Mouse (Mus musculus) embryonic facial prominence, embryonic 13.5 days (tissue): ENCODE results near the gene Celf3. TPM values are rescaled to one million over a fixed set of nuclear protein-coding genes. Genes with fewer than 3 reads are reported as not detected.

Experiments
- ATAC-seq: fragments of 200-750 bp; cut with Nextera tagmentation; 2 replicates; pipeline ENCODE4 v1.8.0; 2017; ENCODE audit warnings: low read depth; ENCODE audit not compliant: insufficient number of reproducible peaks, insufficient read depth, low FRiP score, low TSS enrichment
- H3K27ac ChIP-seq: fragments of 300-500 bp; sonication (generic); 2 replicates; pipeline ENCODE4 v1.5.1; 2015; ENCODE audit warnings: moderate library complexity, mild to moderate bottlenecking, inconsistent platforms
- H3K27me3 ChIP-seq: fragments of 300-500 bp; sonication (generic); 2 replicates; pipeline ENCODE4 v1.6.1; 2015; ENCODE audit warnings: mild to moderate bottlenecking, inconsistent platforms
- H3K36me3 ChIP-seq: fragments of 300-500 bp; sonication (generic); 2 replicates; pipeline ENCODE4 v1.6.1; 2015; ENCODE audit warnings: mild to moderate bottlenecking, inconsistent platforms
- H3K4me1 ChIP-seq: fragments of 300-500 bp; sonication (generic); 2 replicates; pipeline ENCODE4 v1.6.1; 2015; ENCODE audit warnings: inconsistent platforms
- H3K4me2 ChIP-seq: fragments of 300-500 bp; sonication (generic); 2 replicates; pipeline ENCODE4 v1.6.1; 2015; ENCODE audit warnings: moderate library complexity, mild to moderate bottlenecking, inconsistent platforms
- H3K4me3 ChIP-seq: fragments of 300-500 bp; sonication (generic); 2 replicates; pipeline ENCODE4 v1.5.1; 2015; ENCODE audit warnings: mild to moderate bottlenecking, inconsistent platforms
- H3K9ac ChIP-seq: fragments of 300-500 bp; sonication (generic); 2 replicates; pipeline ENCODE4 v1.6.1; 2015; ENCODE audit warnings: mild to moderate bottlenecking, inconsistent platforms
- H3K9me3 ChIP-seq: fragments of 300-500 bp; sonication (generic); 2 replicates; pipeline ENCODE4 v1.6.1; 2016; ENCODE audit warnings: inconsistent platforms
- WGBS: fragments of 180-500 bp; shearing (Covaris S2); methylation state at CpG from one replicate; pipeline ENCODE4 v1.1.7; 2015; ENCODE audit warnings: mixed read lengths; 5-methylcytosine and 5-hydroxymethylcytosine counted together
- polyA plus RNA-seq: library from polyadenylated mRNA; unstranded; fragments of >200 nt; fragmentation: Nextera tagmentation; extraction: Ambion mirVana; gene quantifications from 2 replicates; pipeline ENCODE4 v1.2.1, GENCODE M21; 2015

Celf3 gene
- polyA plus RNA-seq, 1 experiment from 2014 or later, result 6.9 TPM

DNA sequence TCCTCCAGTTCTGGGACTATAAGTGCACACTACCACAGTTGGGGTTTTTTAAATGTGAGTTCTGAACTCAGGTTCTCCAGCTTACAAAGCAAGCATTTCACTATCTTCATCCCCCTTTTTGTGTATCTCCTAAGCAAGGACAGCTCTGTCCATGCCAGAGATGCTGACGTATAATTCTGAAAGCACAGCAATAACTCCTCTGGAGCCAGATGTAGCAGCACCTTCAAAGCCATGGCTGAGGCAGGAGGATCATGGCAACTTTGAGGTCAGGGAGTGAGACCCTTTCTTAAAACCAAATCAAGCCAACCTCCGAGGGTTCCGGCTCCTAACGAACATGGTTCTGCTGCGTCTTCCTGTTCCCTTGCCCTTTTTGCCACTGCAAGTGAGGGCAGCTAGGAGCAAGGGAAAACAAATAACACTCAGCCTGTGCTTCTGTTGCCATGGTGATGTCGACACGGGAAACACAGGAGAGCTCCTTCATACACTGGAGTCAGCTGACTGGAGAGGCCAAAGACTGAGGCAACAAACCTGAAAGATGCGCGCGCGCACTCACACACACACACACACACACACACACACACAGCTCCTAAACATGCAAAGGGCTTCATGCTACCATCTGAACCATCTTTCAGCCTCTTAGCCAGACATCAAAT lies 14.0 kb upstream of the Celf3 start:
- Histone ChIP-seq H3K4me2 (no peak overlapping the region), H3K9me3 (no peaks in the 10 kb centered on the region), H3K4me3 (no peak overlapping the region), H3K9ac (no peak overlapping the region), H3K27me3 (no peaks in the 10 kb centered on the region; the same call in 1 of the 2 replicates), H3K27ac (no peak overlapping the region), H3K36me3 (no peaks in the 10 kb centered on the region), H3K4me1 (peaks cover 7% of the 10 kb centered on the region; the same call in 1 of the 2 replicates)
- no peak for ATAC-seq
- 60% methylated on average over 11 of the region's 11 CpGs for WGBS

DNA sequence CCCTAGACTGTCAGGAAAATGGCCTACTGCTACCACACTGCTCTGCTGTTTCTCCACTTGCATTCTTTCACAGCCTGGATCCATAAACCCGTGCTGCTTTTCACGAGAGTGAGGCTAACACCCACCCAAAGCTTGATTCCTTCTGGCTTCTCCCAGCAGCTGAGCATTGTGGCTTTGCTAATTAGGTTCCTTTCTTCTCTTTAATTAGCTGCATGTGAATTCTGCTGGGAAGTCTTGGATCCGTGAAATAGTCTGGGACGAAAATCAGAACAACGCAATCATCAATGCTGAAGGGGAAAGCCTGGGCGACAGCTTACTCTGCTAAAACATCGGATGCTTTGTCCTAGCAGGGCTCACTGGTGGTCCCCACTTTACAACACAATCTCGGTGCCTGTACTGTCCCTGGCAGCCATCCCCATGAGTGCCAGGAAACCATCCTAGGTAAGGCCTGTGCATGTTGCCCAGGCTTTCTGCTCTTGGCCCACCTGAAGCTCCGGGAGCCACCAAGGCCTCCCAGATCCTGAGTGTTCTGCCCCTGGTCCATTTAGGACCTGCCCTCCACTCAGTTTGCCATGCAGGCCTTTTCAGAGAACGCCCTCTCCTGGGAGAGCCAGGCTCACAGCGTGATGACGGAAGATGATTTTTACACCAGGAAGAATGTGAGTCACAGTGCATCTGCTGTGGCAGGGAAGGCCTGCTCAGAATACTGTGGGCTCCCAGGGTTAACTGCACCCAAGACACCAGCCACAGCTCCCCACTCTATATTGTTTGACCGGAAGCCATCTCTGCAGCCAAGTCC lies 12.3 kb upstream of the Celf3 start:
- WGBS, result 51% methylated on average over 13 of the region's 13 CpGs

DNA sequence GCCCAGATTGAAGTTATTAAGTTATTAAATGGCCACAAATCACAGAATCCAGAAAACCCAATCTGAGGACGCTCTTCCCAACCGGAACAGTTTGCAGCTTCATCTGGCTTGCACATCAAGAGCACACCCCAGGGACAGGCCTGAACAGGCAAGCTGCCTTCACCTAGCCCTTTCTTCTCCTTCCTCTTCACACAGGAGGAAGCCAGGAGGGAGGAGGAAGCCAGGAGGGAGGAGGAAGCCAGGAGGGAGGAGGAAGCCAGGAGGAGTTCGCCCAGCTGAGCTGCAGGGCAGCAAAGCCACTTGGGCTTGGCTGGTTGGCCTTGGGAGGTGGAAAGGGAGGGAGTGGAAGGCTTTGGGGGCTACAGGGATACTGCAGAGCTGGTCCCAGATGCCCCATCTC lies 9.2 kb upstream of the Celf3 start:
- Histone ChIP-seq H3K9me3 (no peaks in the 10 kb centered on the region), H3K4me1 (peaks cover 16% of the 10 kb centered on the region), H3K27me3 (no peaks in the 10 kb centered on the region; the same call in 1 of the 2 replicates), H3K4me3 (no peak overlapping the region), H3K36me3 (no peaks in the 10 kb centered on the region), H3K4me2 (no peak overlapping the region), H3K27ac (no peak overlapping the region), H3K9ac (no peak overlapping the region)
- ATAC-seq, result no peak
- WGBS, result 18% methylated on average over 3 of the region's 3 CpGs

More for the DNA sequence above, 12.3 kb upstream of the Celf3 start:
- H3K4me2 ChIP-seq, result no peak overlapping the region
- ATAC-seq, result no peak
- H3K36me3 ChIP-seq, result no peaks in the 10 kb centered on the region
- H3K4me1 ChIP-seq, result peaks cover 8% of the 10 kb centered on the region; the same call in 1 of the 2 replicates
- no peaks in the 10 kb centered on the region for H3K9me3 ChIP-seq
- no peaks in the 10 kb centered on the region; the same call in 1 of the 2 replicates for H3K27me3 ChIP-seq
- no peak overlapping the region for H3K9ac ChIP-seq
- H3K4me3 ChIP-seq, result no peak overlapping the region
- H3K27ac ChIP-seq, result peak overlapping the region; percentile 39; the same call in 1 of the 2 replicates

DNA sequence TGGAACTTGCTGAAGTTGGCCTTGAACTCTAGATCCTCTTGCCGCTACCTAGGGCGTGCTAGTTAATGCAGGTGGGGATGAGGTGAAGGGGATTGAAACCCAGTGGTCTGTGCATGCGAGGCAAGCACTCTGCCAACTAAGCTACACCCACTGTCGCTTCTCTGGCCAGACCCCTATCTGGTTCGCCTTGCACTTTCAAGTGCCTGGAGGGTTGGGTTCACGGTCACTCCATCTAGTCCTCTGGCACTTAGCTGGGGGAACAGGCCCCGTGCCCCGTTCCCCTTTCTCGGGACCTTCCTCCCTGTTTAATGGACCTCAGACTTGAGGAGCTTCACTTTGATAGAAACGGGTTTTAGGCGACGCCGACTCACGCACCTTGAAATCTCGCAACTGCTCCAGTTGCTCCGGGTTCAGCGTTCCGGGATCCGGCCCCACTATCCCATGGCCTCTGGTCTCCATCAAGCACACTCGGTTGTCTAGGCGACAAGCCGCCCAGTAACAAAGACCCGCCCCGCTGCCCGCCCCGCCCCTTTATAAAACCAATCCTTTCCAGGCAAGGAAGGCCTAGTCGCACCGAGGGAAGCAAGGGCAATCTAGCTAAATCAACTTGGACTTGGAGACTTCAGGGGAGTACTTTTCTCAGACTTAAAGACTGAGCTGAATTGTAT lies 5.5 kb upstream of the Celf3 start:
- no peak overlapping the region for H3K9ac ChIP-seq
- peaks cover 12% of the 10 kb centered on the region for H3K4me1 ChIP-seq
- peak overlapping the region; percentile 20 for H3K4me3 ChIP-seq
- no peak overlapping the region for H3K27ac ChIP-seq
- peak; percentile 24; the same call in 1 of the 2 replicates for ATAC-seq
- H3K36me3 ChIP-seq, result no peaks in the 10 kb centered on the region
- WGBS, result 10% methylated on average over 28 of the region's 28 CpGs
- no peaks in the 10 kb centered on the region for H3K9me3 ChIP-seq
- peak overlapping the region; percentile 54 for H3K4me2 ChIP-seq
- no peaks in the 10 kb centered on the region; the same call in 1 of the 2 replicates for H3K27me3 ChIP-seq

DNA sequence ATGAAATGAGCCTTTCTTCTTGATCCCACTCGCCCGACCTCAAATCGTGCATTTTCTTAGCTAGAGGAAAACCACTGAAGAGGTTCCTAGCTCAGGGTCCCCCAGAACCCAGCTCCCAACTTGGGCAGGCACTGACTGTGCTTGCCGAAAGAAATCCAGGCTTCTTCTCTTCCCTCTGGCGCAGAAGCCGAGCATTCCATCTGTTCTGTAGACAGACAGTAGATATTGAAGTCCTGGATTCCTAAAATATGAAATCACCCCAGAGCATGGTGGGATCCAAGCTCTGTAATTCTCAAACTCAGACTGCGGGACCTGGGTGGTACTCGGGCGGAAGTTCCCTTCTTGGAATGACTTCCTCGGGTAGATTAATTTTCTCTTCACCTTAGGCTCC lies 5.0 kb upstream of the Celf3 start:
- no peak overlapping the region for H3K27ac ChIP-seq

DNA sequence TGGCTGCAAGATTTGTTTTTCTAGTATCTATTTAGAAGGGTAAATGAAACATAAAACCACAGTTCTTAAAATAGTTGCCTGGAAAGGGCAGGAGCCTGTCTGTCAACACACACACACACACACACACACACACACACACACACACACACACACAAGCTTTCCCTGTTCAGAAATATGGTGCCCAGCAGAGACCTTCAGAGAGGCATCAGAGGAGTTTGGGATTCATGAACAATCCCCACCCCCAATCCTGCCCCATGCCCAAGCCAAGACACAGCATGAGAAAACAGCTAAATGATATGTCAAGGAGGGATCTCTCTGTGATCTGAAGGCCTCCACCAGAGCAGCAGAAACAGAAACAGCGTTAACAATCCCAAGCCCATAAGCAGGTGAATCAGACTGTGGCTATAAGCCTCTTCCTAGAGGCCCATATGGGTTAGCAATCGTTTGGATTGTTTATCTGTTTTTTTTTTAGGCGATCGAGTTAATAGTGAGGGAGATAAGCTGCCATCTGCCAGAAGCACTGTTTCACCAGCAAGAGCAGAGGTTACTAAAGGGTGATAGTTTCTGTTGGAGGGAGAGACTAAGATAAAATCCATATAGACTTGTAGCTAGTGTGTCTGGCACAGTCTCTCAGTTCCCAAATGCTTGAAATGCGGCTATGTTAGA lies 4.4 kb upstream of the Celf3 start:
- Histone ChIP-seq H3K27ac (no peak overlapping the region), H3K4me3 (no peak overlapping the region), H3K4me1 (peaks cover 12% of the 10 kb centered on the region), H3K9ac (no peak overlapping the region), H3K27me3 (peaks cover 4% of the 10 kb centered on the region), H3K4me2 (no peak overlapping the region), H3K36me3 (no peaks in the 10 kb centered on the region), H3K9me3 (no peaks in the 10 kb centered on the region)
- 82% methylated on average over 5 of the region's 5 CpGs for WGBS
- ATAC-seq, result no peak

More for the DNA sequence above, 5.0 kb upstream of the Celf3 start:
- peaks cover 12% of the 10 kb centered on the region for H3K4me1 ChIP-seq
- no peak overlapping the region; the same call in 1 of the 2 replicates for H3K4me3 ChIP-seq
- ATAC-seq, result no peak
- H3K27me3 ChIP-seq, result no peaks in the 10 kb centered on the region; the same call in 1 of the 2 replicates
- 49% methylated on average over 10 of the region's 10 CpGs for WGBS
- H3K9ac ChIP-seq, result no peak overlapping the region
- H3K36me3 ChIP-seq, result no peaks in the 10 kb centered on the region
- no peaks in the 10 kb centered on the region for H3K9me3 ChIP-seq
- H3K4me2 ChIP-seq, result peak overlapping the region; percentile 54; the same call in 1 of the 2 replicates

DNA sequence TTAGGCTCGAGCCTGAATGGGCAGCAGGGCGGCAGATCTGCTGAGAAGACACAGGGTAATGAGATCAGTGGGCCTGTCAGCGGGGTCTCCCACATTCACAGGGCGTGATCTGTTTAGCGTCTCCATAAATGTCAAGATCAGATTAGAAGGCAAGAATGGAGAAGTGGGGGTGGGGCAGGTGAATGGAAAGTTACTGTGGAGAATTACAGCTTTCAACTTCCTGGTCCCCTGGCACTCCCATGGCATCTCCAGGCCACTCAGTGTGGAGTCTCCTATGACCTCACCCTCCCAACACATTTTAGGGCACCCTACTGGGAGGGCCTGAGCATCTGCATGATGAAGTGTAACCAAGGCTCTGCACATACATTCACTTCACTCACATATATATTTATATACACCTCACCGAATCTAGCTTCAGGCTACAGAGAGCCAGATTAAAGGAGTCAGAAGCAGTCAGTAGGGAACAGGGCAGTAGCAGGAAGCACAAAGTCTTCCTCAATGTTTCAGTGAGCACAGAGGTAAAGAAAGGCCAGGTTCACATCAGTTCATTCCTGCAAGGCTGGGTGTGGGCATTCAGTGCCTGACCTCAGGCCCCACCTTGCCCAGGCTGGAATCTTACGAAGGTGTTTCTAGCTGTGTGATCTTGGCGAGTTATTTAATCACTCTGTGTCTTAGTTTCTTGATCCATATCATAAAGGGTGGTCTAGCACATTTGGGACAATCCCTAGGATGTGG lies 1.6 kb upstream of the Celf3 start:
- Histone ChIP-seq H3K27ac (no peak overlapping the region), H3K4me1 (peaks cover 9% of the 10 kb centered on the region), H3K9ac (no peak overlapping the region), H3K27me3 (peaks cover 32% of the 10 kb centered on the region), H3K9me3 (no peaks in the 10 kb centered on the region), H3K4me3 (no peak overlapping the region), H3K4me2 (no peak overlapping the region), H3K36me3 (no peaks in the 10 kb centered on the region)
- ATAC-seq, result no peak
- 68% methylated on average over 8 of the region's 8 CpGs for WGBS

DNA sequence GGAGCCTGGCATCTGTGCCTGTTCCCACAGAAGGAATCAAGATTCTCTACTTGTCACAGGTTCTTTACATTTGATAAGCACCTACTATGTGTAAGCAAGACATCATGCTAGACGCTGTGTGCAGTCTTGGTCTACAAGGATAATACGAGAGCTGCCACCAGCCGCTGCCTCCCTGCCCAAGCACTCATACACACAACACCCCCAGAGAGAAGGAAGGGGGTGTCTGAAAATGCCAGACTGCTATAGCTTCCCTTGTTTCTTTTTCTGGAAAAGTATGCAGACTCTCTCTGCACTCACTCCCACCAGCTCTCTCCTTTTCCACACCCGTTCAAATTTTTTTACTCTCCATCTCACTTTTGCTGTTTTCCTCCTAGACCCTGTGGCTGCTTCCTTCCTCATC lies 651 bp upstream of the Celf3 start:
- WGBS, result 61% methylated on average over 4 of the region's 4 CpGs
- no peak for ATAC-seq
- H3K4me2 ChIP-seq, result no peak overlapping the region
- no peak overlapping the region for H3K4me3 ChIP-seq
- H3K27me3 ChIP-seq, result peaks cover 38% of the 10 kb centered on the region
- H3K27ac ChIP-seq, result no peak overlapping the region
- H3K9ac ChIP-seq, result no peak overlapping the region
- no peaks in the 10 kb centered on the region for H3K9me3 ChIP-seq
- peaks cover 7% of the 10 kb centered on the region for H3K4me1 ChIP-seq
- H3K36me3 ChIP-seq, result no peaks in the 10 kb centered on the region

DNA sequence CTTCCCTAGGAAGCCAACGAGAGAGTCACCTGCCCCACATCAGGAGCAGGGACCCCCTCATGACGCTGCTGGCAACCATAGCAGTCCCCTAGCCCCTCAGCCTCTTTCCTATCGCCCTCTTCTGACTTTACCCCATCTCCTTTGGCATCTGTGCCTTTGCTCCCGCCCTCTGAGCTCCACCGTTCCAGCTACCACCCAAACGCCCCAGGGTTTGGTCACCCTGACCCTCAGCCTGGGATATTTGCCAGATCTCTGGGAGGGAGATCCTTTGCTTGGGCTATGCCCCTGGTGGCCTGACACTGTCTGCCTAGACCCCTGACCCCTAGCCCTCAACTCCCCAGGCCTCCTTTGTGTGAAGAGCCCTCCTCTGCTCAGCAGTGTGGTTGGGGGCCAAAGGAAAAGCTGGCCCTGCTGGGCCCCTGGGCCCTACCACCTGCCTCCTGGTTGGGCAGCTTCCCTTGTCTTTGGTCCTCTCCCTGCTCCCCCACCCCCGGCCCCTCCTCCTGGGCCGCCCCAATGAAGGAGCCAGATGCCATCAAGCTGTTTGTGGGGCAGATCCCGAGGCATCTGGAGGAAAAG lies 585 bp downstream of the Celf3 start:
- H3K4me3 ChIP-seq, result no peak overlapping the region
- H3K36me3 ChIP-seq, result no peaks in the 10 kb centered on the region
- peaks cover 38% of the 10 kb centered on the region for H3K27me3 ChIP-seq
- no peak overlapping the region for H3K9ac ChIP-seq
- H3K9me3 ChIP-seq, result no peaks in the 10 kb centered on the region
- no peak overlapping the region; the same call in 1 of the 2 replicates for H3K4me2 ChIP-seq
- ATAC-seq, result no peak
- WGBS, result 3% methylated on average over 9 of the region's 9 CpGs
- no peak overlapping the region for H3K27ac ChIP-seq
- no peaks in the 10 kb centered on the region; the same call in 1 of the 2 replicates for H3K4me1 ChIP-seq

DNA sequence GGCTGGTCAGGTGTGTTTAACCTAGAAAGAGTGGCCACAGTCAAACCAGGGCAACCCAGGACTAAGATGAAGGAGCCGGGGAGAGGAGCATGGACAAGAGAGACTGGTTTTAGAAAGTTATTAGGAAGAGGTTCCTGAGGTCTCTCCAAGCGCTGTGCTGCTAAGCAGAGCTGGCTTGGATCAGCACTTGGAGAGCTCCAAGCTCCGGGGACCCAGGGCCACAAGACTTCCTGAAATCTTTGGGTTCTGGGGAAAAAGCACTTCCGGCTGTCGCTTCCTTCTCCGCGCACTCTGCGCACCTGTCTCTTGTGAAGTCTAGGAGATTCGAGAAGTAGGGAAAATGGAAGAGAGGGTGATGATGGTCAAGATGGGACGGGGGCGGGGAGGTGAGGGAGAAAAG lies 1.5 kb downstream of the Celf3 start:
- no peaks in the 10 kb centered on the region for H3K9me3 ChIP-seq
- no peak overlapping the region for H3K27ac ChIP-seq
- H3K4me3 ChIP-seq, result peak overlapping the region; percentile 27
- H3K4me1 ChIP-seq, result peaks cover 3% of the 10 kb centered on the region
- 4% methylated on average over 11 of the region's 11 CpGs for WGBS
- H3K4me2 ChIP-seq, result peak overlapping the region; percentile 55
- no peak for ATAC-seq
- no peak overlapping the region for H3K9ac ChIP-seq
- peaks cover 38% of the 10 kb centered on the region for H3K27me3 ChIP-seq
- H3K36me3 ChIP-seq, result no peaks in the 10 kb centered on the region
